Mouse (Mus musculus): ENCODE results near the gene Pqlc3.

- TF ChIP-seq E2F4 (IDR thresholded peaks at IDR 0.05; ENCODE audit: insufficient read depth) = no peak
- no peak for TF ChIP-seq TCF3 (IDR thresholded peaks at IDR 0.05; ENCODE audit: insufficient read length, low read depth)
- TF ChIP-seq POLR2AphosphoS2 (IDR thresholded peaks at IDR 0.05; ENCODE audit: insufficient read length, low read depth) = no peak
Measured at GRCm38 (mm10) chr12:16996281-16996680, 3.9 kb downstream of the Pqlc3 start.

All from myocyte (in vitro differentiated cells).